Mouse (Mus musculus): ENCODE measurements around the gene Lcp2. TPM values are rescaled to one million over a fixed set of nuclear protein-coding genes. Genes with fewer than 3 reads are reported as not detected.

Gene Lcp2
- polyA plus RNA-seq, 1 experiment, result 3.7 TPM

- TF ChIP-seq GATA1 (IDR thresholded peaks at IDR 0.05; ENCODE audit: low read length), result peak; percentile 80
Observed at GRCm38 (mm10) chr11:34061740-34062139, 15.0 kb downstream of the Lcp2 start.

GRCm38 (mm10) chr11:34063257-34063656, 16.5 kb downstream of the Lcp2 start:
- TF ChIP-seq GATA1 (IDR thresholded peaks at IDR 0.05; ENCODE audit: low read length), result no peak

- no peak for TF ChIP-seq GATA1 (IDR thresholded peaks at IDR 0.05; ENCODE audit: low read length)
Observed at GRCm38 (mm10) chr11:34063702-34064485, 17.2 kb downstream of the Lcp2 start.

- TF ChIP-seq GATA1 (IDR thresholded peaks at IDR 0.05; ENCODE audit: low read length), result no peak
Observed at GRCm38 (mm10) chr11:34070596-34070995, 23.9 kb downstream of the Lcp2 start.

GRCm38 (mm10) chr11:34072309-34072708, 25.6 kb downstream of the Lcp2 start:
- no peak for TF ChIP-seq GATA1 (IDR thresholded peaks at IDR 0.05; ENCODE audit: low read length)

DNA sequence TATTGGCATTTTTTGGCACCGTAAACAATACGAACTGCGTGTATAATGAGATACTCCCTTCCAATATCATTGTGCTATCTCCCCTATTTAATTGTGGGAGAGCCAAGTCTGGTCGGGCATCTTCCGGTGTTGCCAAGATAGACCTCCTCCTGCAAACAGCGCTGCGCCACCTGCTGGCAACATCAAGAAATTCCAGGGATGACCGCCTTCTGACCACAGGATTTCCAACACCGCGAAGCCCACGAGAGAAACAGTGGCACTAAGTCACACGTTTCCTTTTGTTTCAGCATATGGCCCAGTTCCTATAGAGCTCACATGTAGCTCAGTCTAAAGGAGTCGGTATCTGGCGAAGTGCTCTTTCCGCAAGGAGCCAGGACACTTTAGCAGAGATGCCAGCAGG, 27.1 kb downstream of the Lcp2 start:
- no peak for TF ChIP-seq GATA1 (IDR thresholded peaks at IDR 0.05; ENCODE audit: low read length)

- TF ChIP-seq GATA1 (IDR thresholded peaks at IDR 0.05; ENCODE audit: low read length), result no peak
Observed at GRCm38 (mm10) chr11:34077870-34078269, 31.1 kb downstream of the Lcp2 start.

DNA sequence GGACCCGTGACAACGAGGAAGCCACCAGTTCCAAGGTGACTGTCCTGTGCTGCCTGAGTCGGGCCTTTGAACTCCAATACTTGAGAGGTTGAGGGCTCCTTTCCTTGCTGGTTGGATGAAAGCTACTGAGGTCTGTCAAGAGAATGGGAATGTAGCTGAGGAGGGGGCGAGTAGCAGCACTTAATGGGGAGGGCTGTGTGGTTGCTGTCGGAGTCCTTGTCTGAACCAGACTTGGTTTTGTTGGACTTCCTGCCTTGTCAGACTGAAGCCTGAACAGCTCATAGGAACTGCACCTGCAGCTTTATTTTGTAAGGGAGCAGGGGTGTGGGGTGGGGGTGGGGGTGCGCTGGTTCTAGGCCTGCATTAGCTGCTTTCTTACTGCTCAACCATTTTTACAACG, 31.9 kb downstream of the Lcp2 start:
- no peak for TF ChIP-seq GATA1 (IDR thresholded peaks at IDR 0.05; ENCODE audit: low read length)

- no peak for TF ChIP-seq GATA1 (IDR thresholded peaks at IDR 0.05; ENCODE audit: low read length)
Observed at GRCm38 (mm10) chr11:34079542-34080464, 33.1 kb downstream of the Lcp2 start.

- no peak for TF ChIP-seq GATA1 (IDR thresholded peaks at IDR 0.05; ENCODE audit: low read length)
Observed at GRCm38 (mm10) chr11:34083795-34084194, 37.1 kb downstream of the Lcp2 start.

- TF ChIP-seq GATA1 (IDR thresholded peaks at IDR 0.05; ENCODE audit: low read length), result no peak
Observed at GRCm38 (mm10) chr11:34084639-34085038, 37.9 kb downstream of the Lcp2 start.

GRCm38 (mm10) chr11:34086164-34086751, 39.5 kb downstream of the Lcp2 start:
- no peak for TF ChIP-seq GATA1 (IDR thresholded peaks at IDR 0.05; ENCODE audit: low read length)

DNA sequence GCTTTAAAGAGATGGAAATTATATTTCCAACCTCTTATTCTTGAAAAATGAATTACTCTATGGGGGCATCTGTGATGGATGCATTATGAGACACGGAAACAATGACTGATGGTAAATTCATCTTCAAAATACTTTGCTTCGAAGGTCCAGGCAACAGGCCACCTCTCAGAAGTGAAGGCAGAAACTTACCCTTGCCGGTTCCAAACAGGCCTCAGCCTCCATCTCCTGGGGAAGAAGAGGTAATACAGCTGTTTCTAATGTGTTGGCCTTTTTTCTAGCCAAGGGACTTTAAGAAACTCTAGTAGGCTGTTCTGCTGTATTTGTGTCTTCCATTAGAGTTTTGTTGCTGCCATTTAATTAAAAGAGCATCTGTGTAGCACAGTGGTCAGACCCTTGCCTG, 40.3 kb downstream of the Lcp2 start:
- TF ChIP-seq GATA1 (IDR thresholded peaks at IDR 0.05; ENCODE audit: low read length), result no peak

DNA sequence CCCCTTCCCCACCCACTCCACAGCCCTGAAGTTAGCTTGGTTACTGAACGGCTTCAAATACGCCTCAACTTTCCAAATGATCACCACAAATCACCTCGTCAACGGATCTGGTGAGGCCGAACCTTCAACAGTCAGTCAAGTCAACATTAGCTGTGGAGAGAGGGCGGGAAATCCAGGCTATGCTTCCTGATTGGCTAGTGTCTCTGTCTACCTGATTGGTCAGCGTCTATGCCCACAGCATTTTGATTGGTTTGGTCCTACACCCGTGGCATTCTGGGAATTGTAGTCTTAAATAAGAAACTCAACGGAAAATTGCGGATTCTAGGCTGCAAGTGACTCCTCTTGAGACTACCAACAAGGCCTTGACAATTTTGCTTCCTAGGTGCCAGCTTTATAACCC, 51.7 kb downstream of the Lcp2 start, which contains the start of gene 4930469K13Rik:
4930469K13Rik (minus strand) TSS at position 133 of the 400 bp plus-strand sequence.
- TF ChIP-seq GATA1 (IDR thresholded peaks at IDR 0.05; ENCODE audit: low read length), result no peak

DNA sequence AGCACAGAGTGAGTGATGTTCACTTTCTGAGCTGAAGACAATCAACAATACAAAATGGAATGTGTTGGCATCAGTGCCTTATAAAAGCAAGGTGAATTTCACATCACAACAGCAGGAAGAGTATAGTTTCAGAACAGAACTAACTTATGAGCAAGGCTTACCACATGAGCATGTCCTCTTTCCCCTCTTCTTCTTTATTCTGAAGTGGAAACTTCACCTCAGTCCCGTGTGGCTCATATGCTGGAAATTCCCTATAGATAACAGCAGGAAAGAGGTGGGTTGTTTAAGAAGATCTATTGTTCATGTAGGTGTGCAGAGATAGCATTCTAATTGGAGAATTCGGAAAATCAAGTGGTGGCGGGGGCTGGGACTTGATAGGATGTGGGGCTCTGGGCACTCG, 55.1 kb downstream of the Lcp2 start:
- TF ChIP-seq GATA1 (IDR thresholded peaks at IDR 0.05; ENCODE audit: low read length), result no peak

DNA sequence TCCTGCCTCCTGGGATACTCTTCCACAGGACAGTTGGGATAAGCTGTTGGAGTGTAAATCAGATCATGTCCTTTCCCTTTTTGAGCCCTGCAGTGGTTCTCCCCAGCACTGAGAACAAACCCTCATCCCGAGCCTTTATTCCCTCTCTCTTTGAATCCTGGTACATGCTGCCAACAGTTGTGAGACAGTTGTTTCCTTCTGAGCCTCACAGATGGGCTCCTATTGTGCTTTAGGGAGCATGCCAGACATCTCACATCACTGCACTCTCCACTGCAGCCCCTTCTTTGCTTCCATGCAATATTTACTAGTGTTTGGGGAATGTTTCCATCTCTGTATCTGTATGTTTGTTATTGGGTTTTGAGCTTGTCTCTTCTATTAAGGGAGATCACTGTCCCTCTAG, 58.2 kb downstream of the Lcp2 start:
- TF ChIP-seq GATA1 (IDR thresholded peaks at IDR 0.05; ENCODE audit: low read length), result no peak

All from G1E-ER4 (cell line).